Mouse (Mus musculus) lung, postnatal 0 days (tissue): Measurements from ENCODE around the gene Ptk7. TPM values are rescaled to one million over a fixed set of nuclear protein-coding genes. Genes with fewer than 3 reads are reported as not detected.

Experiments
- ATAC-seq: fragments of 200-750 bp; cut with Nextera tagmentation; 2 replicates; pipeline ENCODE4 v1.8.0; 2017; ENCODE audit warnings: moderate library complexity
- DNase-seq: peaks from one replicate; pipeline ENCODE4 v3.0.0-alpha.2; 2016; ENCODE audit warnings: low spot score
- H3K27ac ChIP-seq: fragments of 300-500 bp; sonication (generic); 2 replicates; pipeline ENCODE4 v1.5.1; 2014; ENCODE audit warnings: antibody characterized with exemption, mild to moderate bottlenecking, low read length, mixed read lengths
- H3K27me3 ChIP-seq: fragments of 300-500 bp; sonication (generic); replicated peaks from 2 replicates; pipeline ENCODE4 v1.6.1; 2014; ENCODE audit warnings: low read length, mixed read lengths; ENCODE audit not compliant: insufficient read depth
- H3K36me3 ChIP-seq: fragments of 300-500 bp; sonication (generic); 2 replicates; pipeline ENCODE4 v1.6.1; 2014; ENCODE audit warnings: low read length, mixed read lengths; ENCODE audit not compliant: insufficient read depth
- H3K4me1 ChIP-seq: fragments of 300-500 bp; sonication (generic); 2 replicates; pipeline ENCODE4 v1.6.1; 2014; ENCODE audit warnings: antibody characterized with exemption, low read depth, low read length, mixed read lengths; ENCODE audit not compliant: insufficient read depth
- H3K4me2 ChIP-seq: fragments of 300-500 bp; sonication (generic); replicated peaks from 2 replicates; pipeline ENCODE4 v1.6.1; 2014; ENCODE audit warnings: low read depth, mild to moderate bottlenecking, low read length, moderate library complexity, mixed read lengths
- H3K4me3 ChIP-seq: fragments of 300-500 bp; sonication (generic); 2 replicates; pipeline ENCODE4 v1.5.1; 2014; ENCODE audit warnings: low read depth, low read length
- H3K9ac ChIP-seq: fragments of 300-500 bp; sonication (generic); replicated peaks from 2 replicates; pipeline ENCODE4 v1.6.1; 2014; ENCODE audit warnings: low read depth, mild to moderate bottlenecking
- H3K9me3 ChIP-seq: fragments of 300-500 bp; sonication (generic); 2 replicates; pipeline ENCODE4 v1.6.1; 2016; ENCODE audit warnings: low read length, mixed read lengths
- CTCF ChIP-seq: IDR thresholded peaks from 2 replicates; pipeline ENCODE4 v1.5.1; 2016; ENCODE audit warnings: antibody characterized with exemption, mild to moderate bottlenecking
- EP300 ChIP-seq: IDR thresholded peaks from 2 replicates; pipeline ENCODE4 v1.6.1; 2016; ENCODE audit warnings: antibody characterized with exemption, mild to moderate bottlenecking, control low read depth
- WGBS: fragments of 180-500 bp; shearing (Covaris S2); extraction: QIAGEN DNeasy Blood & Tissue Kit; methylation state at CpG from one replicate; pipeline ENCODE4 v1.1.7; 2014; 5-methylcytosine and 5-hydroxymethylcytosine counted together
- polyA plus RNA-seq: library from polyadenylated mRNA; unstranded; fragments of >200 nt; fragmentation: Nextera tagmentation; extraction: Ambion mirVana; gene quantifications from 2 replicates; pipeline ENCODE4 v1.2.1, GENCODE M21; 2015

Ptk7 gene
- polyA plus RNA-seq, 1 experiment from 2014 or later, result 75.8 TPM

DNA sequence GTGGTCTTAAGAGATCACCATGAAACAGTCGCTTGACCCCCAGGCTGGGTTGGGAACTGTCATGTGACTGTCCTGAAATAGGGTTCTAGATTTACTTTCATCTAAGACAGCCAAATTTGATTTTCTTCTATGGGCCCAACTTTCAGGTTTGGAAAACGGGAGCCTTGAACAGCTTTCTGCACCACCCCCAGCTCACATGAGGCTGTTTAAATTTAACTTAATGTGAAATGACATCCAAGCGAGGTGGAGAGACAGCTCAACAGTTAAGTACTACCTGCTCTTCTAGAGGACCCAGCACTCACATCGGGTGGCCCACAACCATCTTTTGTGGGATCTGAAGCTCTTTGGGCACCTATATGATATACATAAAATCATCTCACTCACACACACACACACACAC lies 30.3 kb downstream of the Ptk7 start:
- H3K27ac ChIP-seq, result no peak overlapping the region
- no peak for TF ChIP-seq CTCF
- no peak for TF ChIP-seq EP300
- no peaks in the 10 kb centered on the region for H3K9me3 ChIP-seq
- no peaks in the 10 kb centered on the region for H3K36me3 ChIP-seq
- WGBS, result 85% methylated on average over 4 of the region's 4 CpGs
- DNase-seq (no peak), ATAC-seq (no peak)
- H3K9ac ChIP-seq, result no peak overlapping the region
- no peak overlapping the region for H3K4me3 ChIP-seq
- no peak overlapping the region for H3K4me2 ChIP-seq
- no peaks in the 10 kb centered on the region for H3K4me1 ChIP-seq
- no peaks in the 10 kb centered on the region for H3K27me3 ChIP-seq

DNA sequence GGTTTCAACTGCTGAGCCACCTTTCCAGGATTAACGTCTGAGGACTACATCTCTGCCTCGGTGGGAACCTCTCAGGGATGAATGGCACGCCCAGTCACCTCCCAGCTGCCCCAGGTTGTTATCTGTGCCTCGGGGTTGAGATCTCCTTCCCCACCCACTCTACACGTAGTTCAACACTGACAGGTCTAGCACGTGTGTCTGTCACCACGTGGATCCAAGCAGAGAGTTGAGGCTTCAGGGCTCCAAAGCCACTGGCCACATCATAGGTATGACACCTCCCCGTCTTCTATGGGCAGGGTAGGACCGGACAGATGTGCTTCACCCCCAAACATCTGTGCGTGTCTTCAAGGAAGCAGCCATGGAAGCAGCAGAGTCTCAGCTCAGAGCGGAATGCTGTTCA lies 31.3 kb downstream of the Ptk7 start:
- ATAC-seq (no peak), DNase-seq (no peak)
- Histone ChIP-seq H3K9ac (no peak overlapping the region), H3K4me3 (no peak overlapping the region), H3K9me3 (no peaks in the 10 kb centered on the region), H3K36me3 (no peaks in the 10 kb centered on the region), H3K27me3 (no peaks in the 10 kb centered on the region), H3K27ac (no peak overlapping the region), H3K4me2 (no peak overlapping the region), H3K4me1 (no peaks in the 10 kb centered on the region; the same call in 1 of the 2 replicates)
- 84% methylated on average over 11 of the region's 11 CpGs for WGBS
- TF ChIP-seq EP300 (no peak), CTCF (no peak)

DNA sequence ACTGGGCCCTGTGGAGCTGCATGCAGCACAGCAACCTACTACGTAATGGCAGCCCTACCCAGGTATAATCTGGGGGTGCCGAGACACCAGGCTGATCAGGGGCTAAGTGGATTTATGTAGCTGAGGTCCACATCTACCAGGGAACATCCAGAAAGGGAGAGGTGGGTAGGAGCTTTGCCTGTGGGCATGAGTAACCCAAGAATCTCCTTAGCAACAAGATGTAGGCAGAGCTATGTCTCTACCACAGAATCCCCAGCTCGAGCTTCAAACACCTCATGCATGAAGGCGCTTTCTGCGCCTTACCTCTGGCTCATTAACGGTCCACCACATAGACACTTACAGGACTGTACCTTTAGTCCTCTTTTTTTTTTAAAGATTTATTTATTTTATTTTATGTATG lies 34.0 kb downstream of the Ptk7 start:
- 83% methylated on average over 6 of the region's 6 CpGs for WGBS
- ATAC-seq, result no peak

DNA sequence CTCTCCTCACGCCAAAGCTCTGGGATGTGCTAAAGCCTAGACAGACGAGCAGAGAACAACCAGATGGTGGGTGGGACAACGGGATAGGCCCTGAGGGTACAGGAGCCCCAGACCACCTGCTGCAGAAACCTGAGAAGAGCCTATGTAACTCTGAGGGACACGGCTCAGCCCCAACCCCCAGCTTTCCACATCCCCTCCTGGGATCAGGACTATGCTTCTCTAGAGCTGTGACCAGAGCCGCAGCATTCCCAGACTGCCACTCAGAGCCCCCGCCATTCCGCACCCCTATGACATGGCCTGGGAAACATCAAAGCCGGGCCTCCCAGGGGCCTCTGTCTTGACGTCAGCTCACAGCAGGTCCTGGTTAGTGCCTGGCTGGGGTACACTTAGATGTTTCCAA lies 34.7 kb downstream of the Ptk7 start:
- no peak overlapping the region for H3K27ac ChIP-seq
- no peaks in the 10 kb centered on the region for H3K27me3 ChIP-seq
- H3K9ac ChIP-seq, result no peak overlapping the region
- H3K4me1 ChIP-seq, result no peaks in the 10 kb centered on the region; the same call in 1 of the 2 replicates
- ATAC-seq, result no peak
- no peaks in the 10 kb centered on the region for H3K36me3 ChIP-seq
- TF ChIP-seq CTCF (no peak), EP300 (no peak)
- no peak overlapping the region for H3K4me2 ChIP-seq
- DNase-seq, result no peak
- H3K4me3 ChIP-seq, result no peak overlapping the region
- H3K9me3 ChIP-seq, result no peaks in the 10 kb centered on the region
- WGBS, result 48% methylated on average over 9 of the region's 9 CpGs

More for the DNA sequence above, 34.0 kb downstream of the Ptk7 start:
- Histone ChIP-seq H3K4me1 (no peaks in the 10 kb centered on the region; the same call in 1 of the 2 replicates), H3K36me3 (no peaks in the 10 kb centered on the region), H3K27me3 (no peaks in the 10 kb centered on the region), H3K27ac (0 out of 2 replicates have a peak overlapping the region, but pooled peaks have one; percentile 5), H3K4me2 (no peak overlapping the region), H3K9ac (no peak overlapping the region), H3K9me3 (no peaks in the 10 kb centered on the region), H3K4me3 (no peak overlapping the region)
- no peak for DNase-seq
- no peak for TF ChIP-seq CTCF
- no peak for TF ChIP-seq EP300

DNA sequence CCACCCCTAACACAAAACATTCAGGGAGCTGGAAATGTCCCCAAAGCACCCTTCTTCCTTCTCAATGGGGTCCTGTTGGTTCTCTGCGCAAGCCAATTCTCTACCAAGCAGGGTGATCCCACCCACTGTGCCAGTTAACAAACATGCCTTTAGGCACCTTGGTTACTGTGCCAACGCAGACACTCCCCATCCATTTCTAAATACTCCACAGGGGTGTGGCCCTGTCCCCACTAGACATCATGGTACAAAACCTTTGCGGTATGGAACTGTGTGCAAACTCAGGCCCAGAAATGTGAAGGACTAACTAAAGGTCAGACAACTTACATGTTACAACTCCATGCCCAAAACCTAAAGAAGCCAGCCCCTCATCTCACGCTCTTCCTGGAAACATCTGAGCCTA lies 36.2 kb downstream of the Ptk7 start:
- no peaks in the 10 kb centered on the region for H3K27me3 ChIP-seq
- TF ChIP-seq CTCF (no peak), EP300 (peak; percentile 70)
- no peak overlapping the region for H3K9ac ChIP-seq
- H3K4me2 ChIP-seq, result no peak overlapping the region
- 66% methylated on average over 4 of the region's 4 CpGs for WGBS
- no peaks in the 10 kb centered on the region; the same call in 1 of the 2 replicates for H3K4me1 ChIP-seq
- H3K4me3 ChIP-seq, result no peak overlapping the region
- peak; percentile 80 for ATAC-seq
- peak; percentile 69 for DNase-seq
- no peaks in the 10 kb centered on the region; the same call in 1 of the 2 replicates for H3K36me3 ChIP-seq
- no peaks in the 10 kb centered on the region for H3K9me3 ChIP-seq
- H3K27ac ChIP-seq, result peak overlapping the region; percentile 69

DNA sequence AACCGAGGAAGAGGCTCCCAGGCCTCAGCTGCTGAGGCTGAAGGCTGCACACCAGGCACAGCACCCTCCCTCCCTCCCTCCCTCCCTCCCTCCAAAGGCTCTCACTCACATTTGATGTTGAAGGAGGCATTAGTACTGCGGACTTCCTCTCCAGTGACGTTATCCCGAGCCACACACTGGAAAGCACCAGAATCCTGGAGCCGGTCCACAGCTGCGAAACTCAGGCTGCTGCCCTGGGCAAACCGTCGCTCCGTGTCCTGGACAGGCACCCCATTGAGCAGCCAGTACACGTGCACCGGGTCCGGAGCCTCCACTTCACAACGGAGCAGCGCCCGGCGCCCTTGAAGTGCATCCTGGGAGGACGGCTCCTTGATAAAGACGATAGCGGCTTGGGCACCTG lies 37.9 kb downstream of the Ptk7 start:
- H3K27ac ChIP-seq, result peak overlapping the region; percentile 68
- no peaks in the 10 kb centered on the region; the same call in 1 of the 2 replicates for H3K4me1 ChIP-seq
- H3K27me3 ChIP-seq, result no peaks in the 10 kb centered on the region
- TF ChIP-seq EP300 (no peak), CTCF (no peak)
- H3K4me2 ChIP-seq, result peak overlapping the region; percentile 35; the same call in 1 of the 2 replicates
- H3K4me3 ChIP-seq, result no peak overlapping the region
- peak; percentile 73 for ATAC-seq
- peak; percentile 75 for DNase-seq
- 48% methylated on average over 19 of the region's 19 CpGs for WGBS
- H3K9ac ChIP-seq, result no peak overlapping the region
- H3K36me3 ChIP-seq, result peaks cover 2% of the 10 kb centered on the region
- no peaks in the 10 kb centered on the region for H3K9me3 ChIP-seq

DNA sequence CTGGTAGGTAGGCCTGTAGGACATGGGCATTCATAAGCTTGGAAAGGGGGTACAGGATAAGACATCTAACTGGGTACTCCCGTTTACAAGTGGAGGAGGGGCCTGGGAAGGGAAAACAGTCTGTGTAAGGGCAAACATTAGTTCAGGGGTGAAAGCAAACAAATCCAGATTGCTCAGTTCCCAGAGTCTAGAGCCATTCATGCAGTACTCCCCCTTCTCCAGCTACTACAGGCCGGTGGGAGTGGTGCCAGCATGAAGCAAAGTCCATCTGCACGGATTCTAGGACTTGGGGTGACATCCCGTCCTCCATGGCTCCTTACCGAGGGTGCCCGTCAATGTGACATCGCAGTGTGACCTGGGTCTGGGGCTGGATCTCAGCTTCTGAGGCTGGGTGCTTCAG lies 38.9 kb downstream of the Ptk7 start:
- Histone ChIP-seq H3K9me3 (no peaks in the 10 kb centered on the region), H3K4me3 (no peak overlapping the region), H3K4me2 (no peak overlapping the region), H3K27me3 (no peaks in the 10 kb centered on the region), H3K27ac (0 out of 2 replicates have a peak overlapping the region, but pooled peaks have one; percentile 14), H3K36me3 (peaks cover 9% of the 10 kb centered on the region), H3K4me1 (no peaks in the 10 kb centered on the region; the same call in 1 of the 2 replicates), H3K9ac (no peak overlapping the region)
- WGBS, result 76% methylated on average over 7 of the region's 7 CpGs
- TF ChIP-seq EP300 (no peak), CTCF (no peak)
- ATAC-seq (no peak), DNase-seq (peak; percentile 50)
